Mouse (Mus musculus) induced T-regulatory cell, adult 2 months (primary cell): ENCODE results near the gene Axl.
A peak's percentile ranks its signal among the peaks of the same experiment; 100 is the strongest.
"Not testable (repeated sequence)": the region's sequence is repeated elsewhere in the genome, so short reads cannot be mapped to it uniquely, and the experiment has no call there.

Source experiments
- DNase-seq: peaks from one replicate; pipeline ENCODE4 v3.0.0-alpha.2; 2012; ENCODE audit warnings: low read depth

Axl gene

DNA sequence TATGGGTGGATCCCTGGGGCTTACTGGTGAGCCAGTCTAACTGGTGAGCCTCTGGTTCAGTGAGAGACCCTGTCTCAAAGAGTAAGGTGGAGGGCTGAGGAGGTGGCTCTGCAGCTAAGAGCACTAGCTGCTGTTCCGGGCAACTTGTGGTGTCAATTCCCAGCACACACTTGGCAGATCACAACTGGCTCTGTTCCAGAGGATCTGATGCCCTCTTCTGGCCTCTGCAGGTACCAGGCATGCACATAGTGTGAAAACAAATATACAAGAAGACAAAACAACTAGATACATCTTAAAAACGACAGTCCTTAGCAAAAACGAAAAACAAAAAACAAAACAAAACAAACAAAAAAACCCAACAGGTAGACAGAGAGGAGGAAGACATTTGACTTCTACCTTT lies 5.2 kb upstream of the Axl start:
- peak; percentile 56 for DNase-seq

- not testable (repeated sequence) for DNase-seq
Measured at GRCm38 (mm10) chr7:25792966-25793365, 4.5 kb upstream of the Axl start.

DNA sequence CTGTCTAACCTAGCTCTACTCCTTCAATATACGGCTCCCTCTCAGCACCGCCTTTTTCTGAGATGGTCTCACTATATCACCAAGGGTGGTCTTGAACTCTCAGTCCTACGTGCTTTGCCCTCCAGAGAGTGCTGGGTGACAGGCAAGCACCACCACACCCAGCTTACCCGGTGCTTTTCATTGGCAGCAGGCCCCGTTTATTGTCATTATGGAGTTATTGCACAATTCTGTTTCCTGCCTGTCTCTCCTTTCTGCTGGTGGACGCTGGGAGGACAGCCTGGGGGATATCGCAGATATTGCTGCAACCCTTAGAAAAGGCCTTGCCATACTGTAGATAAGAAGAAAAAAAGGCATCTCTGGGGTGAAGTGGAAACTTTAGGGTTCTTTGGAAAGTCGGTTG lies 2.1 kb upstream of the Axl start:
- no peak for DNase-seq

DNA sequence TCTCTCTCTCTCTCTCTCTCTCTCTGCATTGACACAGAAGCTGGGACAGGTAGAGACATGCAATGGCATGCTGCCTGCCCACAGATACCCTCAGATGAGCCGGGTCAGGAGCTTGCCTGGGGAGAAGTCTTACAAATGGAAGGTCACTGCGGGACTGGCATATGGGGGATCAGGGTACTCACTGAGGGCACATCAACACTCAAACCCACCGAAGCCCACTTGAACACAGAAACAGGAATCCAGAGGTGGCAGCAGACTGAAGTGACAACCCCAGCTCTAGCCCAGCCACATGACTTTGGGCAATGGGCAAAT lies 580 bp upstream of the Axl start:
- no peak for DNase-seq

- DNase-seq, result peak; percentile 16
Measured at GRCm38 (mm10) chr7:25787456-25788219, 867 bp downstream of the Axl start.

DNA sequence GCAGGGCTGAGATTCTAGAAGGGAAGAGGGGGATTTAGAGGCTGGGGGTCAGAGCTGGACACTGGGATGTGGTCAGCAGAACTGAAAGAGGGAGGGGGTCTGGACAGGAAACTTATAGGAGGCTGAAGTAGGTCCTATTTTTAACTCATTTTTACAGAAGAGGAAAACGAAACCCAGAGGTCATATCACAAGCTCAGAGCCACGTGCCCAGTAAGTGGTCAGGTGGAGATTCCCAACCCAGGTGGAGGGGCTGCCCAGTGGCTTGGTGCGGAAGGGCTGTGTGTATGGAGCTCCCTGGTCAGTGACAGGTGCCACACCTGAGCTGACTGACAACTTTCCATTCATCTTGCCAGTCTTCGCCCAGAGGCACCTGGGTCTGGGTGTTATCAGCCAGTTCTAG lies 1.5 kb downstream of the Axl start:
- DNase-seq, result peak; percentile 21

- DNase-seq, result no peak
Measured at GRCm38 (mm10) chr7:25785752-25786151, 2.8 kb downstream of the Axl start.

DNA sequence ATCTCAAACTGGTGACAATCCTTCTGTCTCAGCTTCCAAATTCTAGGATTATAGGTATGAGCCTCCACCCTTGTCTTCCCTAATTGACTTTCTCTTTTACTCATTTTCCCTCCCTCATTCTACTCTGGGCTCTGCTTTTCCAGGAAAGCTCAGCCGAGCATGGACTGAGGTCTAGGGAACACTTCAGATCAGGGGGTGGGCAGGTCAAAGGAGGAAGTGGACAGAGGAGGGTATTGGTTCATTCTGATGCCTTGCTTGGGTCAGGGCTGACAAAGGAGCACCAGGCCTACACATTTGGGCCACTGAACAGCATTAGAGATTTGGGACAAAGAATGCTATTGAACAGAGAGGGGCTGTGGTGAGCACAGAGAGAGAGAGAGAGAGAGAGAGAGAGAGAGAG lies 3.7 kb downstream of the Axl start:
- DNase-seq, result no peak

DNA sequence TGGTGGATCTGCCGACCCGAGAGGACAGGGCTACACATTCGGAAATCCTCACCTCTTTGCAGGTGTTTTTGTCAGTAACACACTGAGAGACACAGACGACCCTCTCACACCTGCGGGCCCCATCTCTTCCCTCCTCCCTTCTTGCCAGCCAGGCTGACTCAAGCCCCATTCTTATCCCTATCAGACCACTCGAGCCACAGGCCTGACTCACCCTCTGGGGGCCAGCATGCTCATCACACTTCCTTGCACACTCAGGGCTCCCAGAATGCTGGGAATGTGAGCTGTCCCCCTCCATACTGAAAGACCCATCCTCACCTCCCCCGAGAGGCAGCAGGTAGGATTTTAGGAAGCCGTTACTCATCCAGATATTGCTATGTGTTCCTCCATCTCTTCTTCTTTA lies 4.8 kb downstream of the Axl start:
- no peak for DNase-seq

- peak; percentile 63 for DNase-seq
Measured at GRCm38 (mm10) chr7:25782744-25783143, 5.8 kb downstream of the Axl start.

- peak; percentile 77 for DNase-seq
Measured at GRCm38 (mm10) chr7:25781937-25782610, 6.4 kb downstream of the Axl start.

- DNase-seq, result peak; percentile 84
Measured at GRCm38 (mm10) chr7:25781321-25781936, 7.1 kb downstream of the Axl start.

- peak; percentile 33 for DNase-seq
Measured at GRCm38 (mm10) chr7:25780753-25781152, 7.8 kb downstream of the Axl start.

DNA sequence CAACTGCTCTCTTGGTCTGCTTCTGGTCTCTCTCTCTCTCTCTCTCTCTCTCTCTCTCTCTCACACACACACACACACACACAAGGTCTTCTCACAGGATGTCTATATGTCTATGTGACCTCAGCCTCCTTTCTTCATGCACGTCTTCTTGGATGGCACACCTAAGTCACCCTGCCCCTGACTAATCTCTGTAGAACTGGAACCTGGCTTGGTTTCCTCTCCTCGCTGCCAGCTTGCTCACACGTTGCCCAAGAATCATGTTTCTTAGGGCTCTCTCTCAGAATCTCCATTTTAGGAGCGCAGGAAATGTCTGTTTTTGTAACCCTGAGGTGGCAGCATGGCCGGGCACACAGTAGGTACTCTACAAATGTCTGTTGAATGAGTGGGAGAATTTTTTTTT lies 8.5 kb downstream of the Axl start:
- peak; percentile 71 for DNase-seq

GRCm38 (mm10) chr7:25768229-25768628 lies 20.3 kb downstream of the Axl start:
- no peak for DNase-seq

- DNase-seq, result no peak
Measured at GRCm38 (mm10) chr7:25766108-25766507, 22.4 kb downstream of the Axl start.

DNA sequence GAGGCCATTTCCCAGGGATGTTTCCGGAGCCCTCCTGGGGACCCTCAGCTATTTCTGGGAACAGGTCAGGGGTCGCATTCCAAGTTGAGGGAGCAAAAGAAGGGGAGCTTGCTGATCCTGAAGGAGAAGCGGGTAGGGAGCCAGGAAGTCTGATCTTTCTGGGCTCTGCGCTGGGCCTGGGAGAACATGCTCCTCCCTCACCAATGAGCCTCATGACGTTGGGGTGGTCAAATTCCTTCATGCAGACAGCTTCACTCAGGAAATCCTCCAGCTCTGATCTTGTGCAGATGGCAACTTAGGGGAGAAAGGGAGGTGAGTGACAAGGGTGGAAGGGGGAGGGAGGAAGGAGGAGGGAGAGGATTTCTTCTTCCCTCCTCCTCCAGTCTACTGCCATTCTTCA lies 24.3 kb downstream of the Axl start:
- no peak for DNase-seq

DNA sequence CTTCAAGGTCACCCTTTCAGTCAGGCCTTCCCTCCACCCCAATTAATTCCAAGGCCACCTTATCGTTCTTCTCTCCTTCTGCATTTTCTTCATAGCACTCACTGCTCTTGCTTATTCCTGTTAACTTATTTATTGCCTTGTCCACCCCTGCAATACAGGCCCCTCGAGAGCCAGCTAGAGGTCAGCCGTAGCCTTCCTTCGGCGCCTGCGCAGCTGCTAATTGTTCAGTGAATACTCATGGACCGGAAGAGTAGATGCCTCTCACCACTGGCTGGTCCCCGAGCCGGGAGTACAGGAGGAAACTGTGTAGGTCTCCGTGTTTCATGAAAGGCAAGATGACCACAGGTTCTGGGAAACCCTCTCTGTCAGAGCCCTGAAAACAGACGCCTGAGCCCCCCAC lies 24.8 kb downstream of the Axl start:
- DNase-seq, result no peak

DNA sequence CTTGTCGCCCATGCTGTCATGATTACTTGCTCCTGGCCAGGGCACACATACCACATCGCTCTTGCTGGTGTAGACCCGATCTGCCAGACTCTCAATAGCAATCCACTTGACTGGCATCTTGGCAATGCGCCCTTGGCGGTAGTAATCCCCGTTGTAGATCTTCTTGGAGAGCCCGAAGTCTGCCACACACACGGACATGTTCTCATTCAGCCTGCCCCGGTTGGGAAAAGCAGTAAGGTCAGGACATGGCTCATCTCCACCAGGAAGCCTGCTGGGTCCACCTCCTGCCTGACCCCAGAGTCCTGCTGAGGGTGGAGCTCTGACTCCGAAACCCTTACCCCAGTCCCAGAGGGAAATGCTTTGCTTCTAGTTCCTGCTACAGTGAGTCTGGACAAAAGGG lies 27.2 kb downstream of the Axl start:
- no peak for DNase-seq

DNA sequence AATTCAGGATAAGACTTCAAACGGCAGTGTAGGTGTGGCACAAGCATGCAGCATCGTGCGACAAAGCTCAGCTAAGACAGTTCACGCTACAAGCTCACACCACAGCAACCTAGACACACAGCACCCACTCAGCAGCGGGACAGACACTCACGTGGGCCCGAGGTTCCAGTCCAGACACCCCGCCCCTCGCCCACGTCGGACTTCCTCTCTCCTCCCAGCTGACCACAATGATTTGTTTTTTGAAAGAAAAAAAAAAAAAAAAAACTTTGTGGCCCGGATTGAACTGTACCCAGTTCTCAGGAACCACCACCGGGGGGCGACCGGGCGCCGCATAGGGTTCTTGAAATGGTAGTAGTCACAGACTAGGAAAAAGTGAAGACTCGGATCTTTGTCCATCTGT lies 32.5 kb downstream of the Axl start:
- DNase-seq, result peak; percentile 96

- DNase-seq, result no peak
Measured at GRCm38 (mm10) chr7:25755468-25755833, 33.1 kb downstream of the Axl start.

GRCm38 (mm10) chr7:25754738-25755467 lies 33.6 kb downstream of the Axl start, which contains the start of gene Hnrnpul1:
Hnrnpul1 (minus strand) TSS chr7:25754757.
- DNase-seq, result peak; percentile 100

- DNase-seq, result no peak
Measured at GRCm38 (mm10) chr7:25754439-25754737, 34.1 kb downstream of the Axl start.
